Mouse (Mus musculus): ENCODE measurements around the gene Reep3.

The Reep3 gene

DNA sequence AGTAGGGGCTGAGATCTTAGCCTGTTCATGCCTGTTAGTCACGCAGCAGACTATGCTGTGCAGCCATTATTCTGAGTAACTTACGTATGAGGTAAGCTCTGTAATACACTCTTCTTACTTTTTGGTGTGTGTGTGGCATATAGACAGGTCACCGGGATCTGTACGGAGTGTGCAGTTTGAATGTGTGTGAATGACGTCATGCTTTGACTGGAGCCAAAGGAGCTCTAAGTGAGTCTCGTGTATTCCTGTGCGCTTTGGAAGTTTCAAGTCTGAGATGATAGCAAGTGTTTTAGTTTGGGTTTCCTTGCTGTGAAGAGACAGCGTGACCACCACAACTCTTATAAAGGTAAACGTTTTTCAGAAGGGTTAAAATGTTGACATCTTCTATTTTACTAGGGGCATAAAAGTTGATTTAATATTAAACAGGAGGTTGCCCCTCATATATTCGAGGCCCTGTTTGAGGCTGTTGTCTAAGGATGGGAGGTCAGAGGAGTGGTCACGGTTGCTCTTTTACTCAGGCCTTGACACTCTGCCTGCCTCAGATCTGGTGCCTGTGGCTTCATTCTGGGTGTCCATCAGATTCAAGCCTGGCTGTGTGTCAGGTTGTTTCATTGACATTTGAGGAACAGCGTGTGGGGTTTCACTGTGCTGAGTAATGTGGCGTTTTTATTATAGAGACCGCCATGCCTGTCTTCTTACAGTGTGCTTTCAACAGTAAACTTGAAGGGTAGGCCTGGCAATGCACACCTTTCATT lies 14.5 kb upstream of the Reep3 start:
- no peak for DNase-seq (ENCODE audit: low read depth in 1 of 2, low spot score in 2 of 2)

GRCm38 (mm10) chr10:67109635-67110034 lies 12.9 kb upstream of the Reep3 start:
- DNase-seq (ENCODE audit: low read depth in 1 of 2, low spot score in 2 of 2), result no peak

- DNase-seq (ENCODE audit: low read depth in 1 of 2, low spot score in 2 of 2), result no peak
These were observed 11.4 kb upstream of the Reep3 start for GRCm38 (mm10) chr10:67108096-67108495.

DNA sequence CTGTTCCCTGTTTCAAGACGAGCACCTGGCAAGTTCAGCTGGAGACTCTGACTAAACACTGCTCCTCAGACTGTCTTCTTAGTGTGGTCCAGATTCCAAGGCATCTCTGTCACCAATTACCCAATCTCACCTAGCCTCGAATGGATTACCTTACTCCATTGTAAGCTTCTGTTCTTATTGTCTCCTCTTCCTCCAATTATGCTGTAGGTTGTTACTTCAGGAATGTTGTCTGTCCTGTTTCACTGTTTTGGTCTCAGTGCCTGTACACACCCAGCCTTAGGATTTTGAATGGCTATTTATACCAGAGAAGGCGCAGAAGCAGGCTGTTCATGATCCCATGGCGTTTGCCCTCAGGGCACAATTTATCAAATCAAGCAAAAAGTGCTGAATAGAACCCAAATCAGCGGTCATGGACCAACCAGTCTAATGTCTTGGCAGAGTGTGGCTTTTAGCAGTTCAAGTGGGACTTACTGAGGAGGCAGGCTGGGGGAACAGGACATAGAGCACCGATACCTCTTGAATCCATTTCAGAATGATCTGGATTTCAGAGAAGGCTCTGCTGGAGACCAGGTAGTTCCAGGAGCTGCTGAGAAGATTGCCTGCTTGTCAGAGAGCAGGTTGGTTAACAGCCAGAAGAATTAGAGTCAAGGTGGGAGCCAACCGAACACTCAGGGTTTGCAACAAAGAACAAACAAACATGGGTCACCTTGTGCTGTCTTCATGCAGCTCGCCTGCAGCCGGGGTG lies 10.4 kb upstream of the Reep3 start:
- DNase-seq (ENCODE audit: low read depth in 1 of 2, low spot score in 2 of 2), result no peak

DNA sequence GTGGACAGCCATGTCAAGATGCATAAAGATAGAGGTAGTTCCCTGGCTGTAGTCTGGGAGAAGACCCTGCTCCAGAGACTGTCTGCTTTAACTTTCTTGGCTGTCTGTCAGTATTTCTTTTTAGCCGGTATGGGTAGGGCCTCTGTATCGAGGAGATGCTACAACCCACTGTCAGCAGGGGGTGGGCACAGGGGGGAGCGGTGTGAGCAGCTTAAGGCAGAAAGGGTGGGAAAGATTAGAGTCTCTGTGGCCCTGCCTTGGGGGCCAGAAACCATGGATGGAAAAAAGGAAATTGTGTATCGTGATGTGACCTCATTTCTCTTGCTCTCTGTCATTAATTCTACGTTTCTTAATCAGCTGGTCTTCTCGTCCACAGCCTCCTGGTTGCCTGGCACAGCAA lies 9.7 kb upstream of the Reep3 start:
- no peak for DNase-seq (ENCODE audit: low read depth in 1 of 2, low spot score in 2 of 2)

GRCm38 (mm10) chr10:67105331-67106217 lies 8.8 kb upstream of the Reep3 start:
- DNase-seq (ENCODE audit: low read depth in 1 of 2, low spot score in 2 of 2), result no peak

- DNase-seq (ENCODE audit: low read depth in 1 of 2, low spot score in 2 of 2), result no peak
These were observed 7.8 kb upstream of the Reep3 start for GRCm38 (mm10) chr10:67104543-67104942.

DNA sequence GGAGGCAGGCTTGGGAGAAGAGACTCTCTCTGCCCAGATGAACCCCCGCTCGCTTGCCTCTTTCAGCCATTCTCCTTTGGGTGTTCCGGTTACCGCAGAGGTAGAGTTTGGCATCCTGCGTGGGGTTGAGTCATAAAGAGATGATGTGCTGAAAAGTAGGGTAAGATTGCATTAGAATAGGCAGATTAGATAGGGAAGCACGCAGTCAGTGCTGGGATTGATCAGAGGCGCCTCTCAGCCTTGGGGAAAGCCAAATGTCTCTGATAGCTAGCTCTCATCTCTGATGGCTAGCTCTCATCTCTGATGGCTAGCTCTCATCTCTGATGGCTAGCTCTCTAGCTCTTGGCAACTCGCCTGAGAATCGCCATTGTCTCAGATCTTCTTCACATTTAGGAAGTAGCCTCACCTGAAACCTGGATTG lies 4.1 kb upstream of the Reep3 start:
- no peak for DNase-seq (ENCODE audit: low read depth in 1 of 2, low spot score in 2 of 2)

- DNase-seq (ENCODE audit: low read depth in 1 of 2, low spot score in 2 of 2), result no peak
These were observed 3.4 kb upstream of the Reep3 start for GRCm38 (mm10) chr10:67100011-67100661.

- DNase-seq (ENCODE audit: low read depth in 1 of 2, low spot score in 2 of 2), result no peak
These were observed 2.6 kb upstream of the Reep3 start for GRCm38 (mm10) chr10:67099183-67099929.

DNA sequence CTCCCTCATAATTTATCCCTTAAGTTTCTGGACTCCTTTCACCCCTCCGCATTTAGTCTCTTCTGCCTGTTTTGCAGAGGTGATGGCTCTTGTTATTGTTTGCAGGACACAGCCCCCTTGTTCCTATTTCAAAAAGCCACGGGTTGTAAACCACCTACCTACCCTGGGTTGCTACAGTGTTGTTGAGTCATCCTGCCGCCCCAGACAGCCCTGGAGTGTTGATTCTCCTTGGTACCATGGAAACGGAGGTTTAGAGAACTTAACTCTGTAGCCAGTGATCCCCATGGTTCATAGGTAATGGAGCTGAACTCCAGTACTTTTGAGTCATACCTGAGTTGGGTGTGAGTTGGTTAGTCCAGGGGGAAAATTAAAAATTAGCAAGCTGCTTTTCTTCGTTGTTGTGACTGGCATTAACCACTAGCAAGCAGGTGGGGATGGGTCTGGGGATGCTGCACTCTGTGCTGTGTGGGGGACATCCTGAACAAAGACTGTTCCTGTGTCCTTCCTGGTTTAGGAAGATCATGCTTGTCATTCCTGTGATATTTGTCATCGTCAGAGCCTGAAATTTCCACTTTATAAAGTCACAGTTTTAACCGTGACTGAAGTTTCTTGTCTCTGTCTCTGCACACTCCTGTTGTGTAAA lies 1.8 kb upstream of the Reep3 start:
- DNase-seq (ENCODE audit: low read depth in 1 of 2, low spot score in 2 of 2), result peak in 1 of 2 experiments; percentile 22

DNA sequence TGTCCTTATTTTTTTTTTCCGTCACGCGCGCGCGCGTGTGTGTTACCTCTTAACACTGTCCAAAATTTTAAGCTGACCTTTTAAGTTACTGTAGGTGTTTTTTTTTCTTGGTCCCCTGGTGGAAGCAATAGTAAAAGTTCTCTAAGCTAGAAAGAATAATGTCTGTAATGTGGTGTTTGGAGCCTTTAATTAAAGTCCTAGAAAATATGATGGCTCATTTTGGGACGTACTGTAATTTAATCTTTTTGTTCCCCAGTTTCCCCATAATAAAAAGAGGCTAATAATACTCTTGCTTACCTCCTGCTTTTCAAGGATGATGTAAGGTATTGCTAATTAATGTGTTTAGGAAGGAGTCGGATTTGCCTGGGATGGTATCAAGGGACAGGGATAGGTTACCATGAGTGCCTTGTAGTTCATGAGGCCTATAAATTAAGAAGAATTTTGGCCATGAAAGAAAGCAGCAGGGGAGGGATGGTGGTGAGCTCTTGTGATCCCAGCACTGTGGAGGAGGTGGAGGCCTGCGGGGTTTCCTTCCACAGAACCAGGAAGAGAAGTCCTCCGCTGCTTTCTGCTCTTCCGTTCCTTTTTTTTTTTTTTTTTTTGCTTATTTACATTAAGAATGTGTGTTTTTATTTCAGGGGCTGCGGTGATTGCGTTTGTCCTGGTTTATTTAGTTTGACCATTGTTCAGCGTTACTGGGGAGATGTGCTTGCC lies 849 bp upstream of the Reep3 start:
- no peak for DNase-seq (ENCODE audit: low read depth in 1 of 2, low spot score in 2 of 2)

- DNase-seq (ENCODE audit: low read depth in 1 of 2, low spot score in 2 of 2), result peak in 1 of 2 experiments; percentile 59
These were observed 736 bp downstream of the Reep3 start, which contains the start of gene Jmjd1c for GRCm38 (mm10) chr10:67095798-67096620. Gene Jmjd1c (plus strand): TSS chr10:67096125.

DNA sequence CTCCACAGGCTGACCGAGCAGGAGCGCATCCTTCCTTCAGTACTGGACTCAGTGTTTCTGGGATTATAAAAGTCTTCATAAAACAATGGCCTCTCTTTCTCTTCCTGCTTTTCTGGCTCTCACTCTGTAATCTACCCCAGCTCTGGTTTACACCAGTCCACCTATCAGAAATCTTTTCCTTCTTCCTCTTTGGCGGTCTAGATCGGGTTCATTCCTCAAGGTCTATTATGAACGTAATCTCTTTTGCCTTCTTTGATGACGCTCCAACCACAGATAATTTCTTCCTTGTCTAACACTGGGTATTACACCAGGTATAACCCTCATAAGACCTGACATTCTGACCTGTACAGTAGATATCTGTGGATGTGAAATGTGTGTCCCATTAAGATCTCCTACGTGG lies 1.8 kb downstream of the Reep3 start:
- DNase-seq (ENCODE audit: low read depth in 1 of 2, low spot score in 2 of 2), result no peak

GRCm38 (mm10) chr10:67090611-67091010 lies 6.1 kb downstream of the Reep3 start:
- no peak for DNase-seq (ENCODE audit: low read depth in 1 of 2, low spot score in 2 of 2)

DNA sequence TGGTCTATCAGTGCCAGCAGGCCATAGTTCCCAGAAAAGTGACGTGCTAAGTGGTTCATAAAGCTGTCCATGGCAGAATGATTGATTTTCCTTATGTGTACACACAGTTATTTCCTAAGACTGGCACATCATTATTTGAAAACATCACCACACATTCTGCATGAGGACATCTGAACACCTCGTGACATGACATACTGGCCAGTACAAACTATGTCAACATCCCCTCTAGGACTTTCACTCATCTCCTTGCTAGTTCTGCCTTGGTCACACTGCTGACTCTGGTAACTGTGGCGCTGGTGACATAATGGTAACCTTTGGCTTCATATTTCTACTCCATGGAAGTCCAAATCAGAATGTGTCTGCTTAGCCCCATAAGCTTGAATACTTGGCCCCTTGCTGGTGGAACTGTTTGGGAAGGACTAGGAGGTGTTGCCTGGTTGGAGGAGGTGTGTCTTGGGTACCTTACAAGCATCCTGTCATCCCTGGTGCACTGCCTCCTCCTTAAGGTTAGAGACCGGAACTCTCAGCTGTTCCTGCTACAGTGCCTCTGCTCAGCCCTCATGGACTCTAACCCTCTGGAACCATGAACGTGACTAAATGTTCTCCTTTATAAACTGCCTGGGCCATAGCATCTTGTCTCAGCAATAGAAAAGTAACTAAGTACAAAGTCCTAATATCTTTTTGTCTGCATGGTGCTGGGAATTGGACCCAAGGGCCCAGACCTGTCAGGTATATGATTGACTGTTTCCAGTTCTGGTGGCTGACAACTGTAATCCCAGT lies 9.1 kb downstream of the Reep3 start:
- DNase-seq (ENCODE audit: low read depth in 1 of 2, low spot score in 2 of 2), result no peak

DNA sequence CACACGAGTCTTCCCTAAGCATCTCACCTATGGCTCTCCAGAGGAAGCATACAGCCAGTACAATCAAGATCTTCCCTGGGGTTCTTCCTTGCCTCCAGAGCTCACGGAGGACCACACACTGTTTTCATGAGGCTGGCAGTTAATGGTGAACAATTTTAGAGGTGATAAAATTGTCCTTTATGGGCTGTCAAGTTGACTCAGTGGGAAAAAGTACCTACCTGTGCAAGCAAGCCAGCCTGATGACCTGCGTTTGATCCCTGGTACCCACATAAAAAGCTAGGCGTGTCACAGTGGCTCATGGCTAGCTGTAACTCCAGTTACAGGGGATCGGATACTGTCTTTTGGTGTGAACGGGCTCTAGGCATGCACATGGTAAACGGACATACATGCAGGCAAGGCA lies 10.8 kb downstream of the Reep3 start:
- no peak for DNase-seq (ENCODE audit: low read depth in 1 of 2, low spot score in 2 of 2)

GRCm38 (mm10) chr10:67085124-67085523 lies 11.6 kb downstream of the Reep3 start:
- DNase-seq (ENCODE audit: low read depth in 1 of 2, low spot score in 2 of 2), result no peak
